In the genomic region with DNA sequence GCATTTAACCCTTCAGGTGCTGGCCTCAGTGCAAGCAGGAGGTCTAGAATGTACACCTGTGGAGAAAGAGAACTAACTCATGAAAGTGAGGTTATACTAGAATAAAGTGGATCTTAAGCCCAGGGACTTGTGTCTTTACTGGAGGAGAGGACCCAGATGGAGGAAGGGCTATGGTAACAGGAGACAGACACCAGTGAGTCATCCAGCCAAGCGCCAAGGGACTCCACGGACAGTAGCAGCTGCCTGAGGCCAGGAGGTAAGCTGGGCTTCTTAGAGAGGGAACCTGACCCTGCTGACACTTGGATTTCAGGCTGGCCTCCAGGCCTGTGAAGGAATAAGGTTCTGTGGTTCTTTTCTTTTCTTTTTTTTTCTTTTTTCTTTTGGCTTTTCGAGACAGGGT, we compare ENCODE assay signal across 26 mouse cellular contexts.
DNase-seq lines count a peak whose midpoint lies in the region; ATAC-seq and TF ChIP-seq lines count a peak whose summit lies in the region.
"Had no signal": no experiment of that assay in that cellular context is flagged by ENCODE, and none has a peak within 500 bp of the region (broad histone marks: within the 10 kb centered on the region; RNA-seq: fewer than 3 reads in every experiment).

No protein-coding gene starts in this region.

- no peaks in the 10 kb centered on the region for H3K27me3 ChIP-seq in thymus, adult 2 months (ENCODE audit: control insufficient read depth, insufficient read depth, low read length)
- H3K27me3 ChIP-seq: embryonic facial prominence, embryonic 12.5 days; forebrain, embryonic 12.5 days; heart, embryonic 15.5 days; liver, embryonic 13.5 days; midbrain, embryonic 13.5 days; neural tube, embryonic 12.5 days had no signal

- DNase-seq in adrenal gland, postnatal 36 days, result peak; percentile 16 to 34
- no peak for DNase-seq in adrenal gland, adult 8-10 months
- DNase-seq in MN1 (ENCODE audit: low spot score), result peak; percentile 47
- peak; percentile 4 to 59 for DNase-seq in gastrocnemius, adult 8-10 months (ENCODE audit: low spot score in 2 of 2)
- DNase-seq in testis, postnatal 14 days (ENCODE audit: low spot score), result no peak
- DNase-seq in thymus, adult 2 months, result no peak
- DNase-seq: cerebellum, adult 2 months; cerebellum, postnatal 25 days; heart, postnatal 4 days; kidney, adult 2 months; layer of hippocampus, adult 9-11 months; liver, embryonic 13.5 days; lung, adult 2 months; lung, postnatal 14 days; retina, postnatal 1 day had no signal

- TF ChIP-seq POLR2A in thymus, adult 2 months (IDR thresholded peaks at IDR 0.05; ENCODE audit: control insufficient read depth, extremely low read depth, insufficient read depth, low read length, poor library complexity), result no peak

- H3K4me1 ChIP-seq in thymus, adult 2 months (replicated peaks; ENCODE audit: control insufficient read depth, insufficient read depth, low read length), result no peaks in the 10 kb centered on the region
- H3K4me1 ChIP-seq: embryonic facial prominence, embryonic 12.5 days; liver, embryonic 13.5 days; megakaryocyte, embryonic 14.5 days had no signal

- H3K27ac ChIP-seq in thymus, adult 2 months (ENCODE audit: control insufficient read depth, insufficient read depth, low read length), result no peak overlapping the region
- H3K27ac ChIP-seq: embryonic facial prominence, embryonic 12.5 days; forebrain, embryonic 12.5 days; heart, embryonic 15.5 days; hindbrain, embryonic 14.5 days; kidney, postnatal 0 days; liver, embryonic 13.5 days; midbrain, embryonic 13.5 days; neural tube, embryonic 12.5 days had no signal

- no peaks in the 10 kb centered on the region for H3K36me3 ChIP-seq in thymus, adult 2 months (ENCODE audit: control insufficient read depth, insufficient read depth, low read length)
- H3K36me3 ChIP-seq: embryonic facial prominence, embryonic 12.5 days; forebrain, embryonic 12.5 days; heart, embryonic 15.5 days; liver, embryonic 13.5 days; midbrain, embryonic 13.5 days; neural tube, embryonic 12.5 days had no signal

- 80% methylated on average over 3 of the region's 3 CpGs for WGBS in thymus, adult 2 months

- TF ChIP-seq CTCF in thymus, adult 2 months (IDR thresholded peaks at IDR 0.05; ENCODE audit: borderline replicate concordance, control insufficient read depth, extremely low read depth, insufficient read depth, low read length, poor library complexity), result no peak

- no peak for ATAC-seq in cerebellum, adult (ENCODE audit: insufficient number of reproducible peaks, low FRiP score, low TSS enrichment)
- ATAC-seq: inflammation-experienced regulatory T-cells, adult 6 months; midbrain, embryonic 13.5 days had no signal

- H3K4me3 ChIP-seq in thymus, adult 2 months (ENCODE audit: control insufficient read depth, insufficient read depth, low read length), result no peak overlapping the region
- H3K4me3 ChIP-seq: embryonic facial prominence, embryonic 12.5 days; erythroblast, embryonic 14.5 days; forebrain, embryonic 12.5 days; heart, embryonic 15.5 days; liver, embryonic 13.5 days; megakaryocyte, embryonic 14.5 days; midbrain, embryonic 13.5 days; neural tube, embryonic 12.5 days had no signal

Comparison
In these comparisons a context has a peak if more than half of its experiments do, and no peak if none do; other contexts are left out.
1. DNase-seq: peak in adrenal gland, postnatal 36 days (2 of 2), MN1 (single experiment) and gastrocnemius, adult 8-10 months (2 of 2); none in adrenal gland, adult 8-10 months (single experiment), testis, postnatal 14 days (single experiment) and thymus, adult 2 months (single experiment).